Mouse (Mus musculus) 3134 (cell line): ENCODE measurements around the gene Hspb3.
A peak's percentile ranks its signal among the peaks of the same experiment; 100 is the strongest.

ENCODE experiments used
- DNase-seq: peaks from one replicate; pipeline ENCODE4 v3.0.0-alpha.2; 2011; ENCODE audit warnings: low spot score; ENCODE audit not compliant: insufficient read length; ENCODE audit errors: extremely low read depth

The Hspb3 gene

DNA sequence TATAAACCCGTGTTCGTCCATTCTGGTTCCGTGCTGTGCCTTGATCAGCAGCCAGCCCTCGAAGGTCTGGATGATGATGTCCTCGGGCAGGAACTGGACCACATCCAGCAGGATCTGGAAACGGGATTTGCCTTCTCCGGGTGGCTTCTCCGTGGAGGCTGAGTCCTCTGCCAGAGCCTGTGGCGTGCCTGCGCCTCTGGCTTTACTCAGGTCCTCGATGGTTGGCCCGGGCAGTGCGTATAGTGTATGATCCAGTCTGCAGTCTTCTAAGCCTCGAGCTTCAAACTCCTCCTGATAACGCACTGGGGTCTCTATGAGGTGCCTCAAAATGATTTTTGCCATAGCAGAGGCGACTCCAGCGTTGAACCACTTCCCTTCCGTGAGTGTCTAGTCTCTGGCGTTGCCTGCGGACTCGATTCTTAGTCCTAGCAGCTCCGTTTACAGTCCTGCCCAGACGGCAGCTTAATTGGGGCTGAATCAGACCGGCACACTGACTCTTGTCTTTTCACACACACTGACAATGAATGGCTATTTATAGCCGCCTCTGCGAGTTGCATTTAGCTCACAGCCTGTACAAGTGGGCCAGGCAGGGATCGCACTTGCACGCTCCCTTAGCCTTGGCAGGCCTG is at the start of gene Hspb3:
TSS of gene Hspb3 (minus strand) at position 526 of the 629 bp plus-strand sequence.
- DNase-seq, result no peak

DNA sequence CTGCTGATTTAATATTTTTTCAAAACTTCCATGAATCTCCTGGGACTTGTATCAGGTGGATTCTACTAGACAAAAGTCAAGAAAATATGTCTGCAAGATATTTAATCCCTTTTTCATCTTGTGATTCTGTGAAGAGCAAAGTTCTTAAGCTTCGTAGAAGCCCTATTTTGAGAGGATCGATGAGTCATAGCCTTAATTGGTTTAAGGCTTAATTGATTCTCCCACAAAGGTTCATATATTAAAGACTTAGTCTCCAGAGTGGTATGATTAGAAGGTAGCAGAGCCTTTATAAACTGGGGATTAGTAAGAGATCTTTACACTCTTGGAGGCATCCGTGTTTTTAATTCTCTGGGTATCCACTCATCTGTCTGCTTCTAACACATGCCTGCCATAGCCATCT is 49.7 kb upstream of the Hspb3 start:
- no peak for DNase-seq

DNA sequence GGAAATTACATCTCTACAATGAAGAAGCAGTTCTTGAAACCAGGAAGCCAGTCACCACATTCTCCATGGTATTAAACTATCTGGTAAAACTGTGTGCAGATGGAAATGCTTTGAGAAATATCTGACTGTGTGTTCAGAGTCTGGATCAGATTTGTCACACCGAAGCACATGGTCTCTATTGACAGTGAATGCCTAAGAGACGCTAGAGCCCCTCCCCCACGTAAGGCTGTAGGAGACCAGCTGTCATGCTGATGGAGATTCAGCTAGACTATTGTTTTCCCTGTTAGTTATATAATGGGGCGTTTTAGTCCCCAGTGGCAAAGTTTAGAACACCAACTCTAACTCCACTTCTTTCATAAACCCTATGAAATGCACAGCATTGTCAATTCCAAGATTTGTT is 42.7 kb upstream of the Hspb3 start:
- DNase-seq, result no peak

DNA sequence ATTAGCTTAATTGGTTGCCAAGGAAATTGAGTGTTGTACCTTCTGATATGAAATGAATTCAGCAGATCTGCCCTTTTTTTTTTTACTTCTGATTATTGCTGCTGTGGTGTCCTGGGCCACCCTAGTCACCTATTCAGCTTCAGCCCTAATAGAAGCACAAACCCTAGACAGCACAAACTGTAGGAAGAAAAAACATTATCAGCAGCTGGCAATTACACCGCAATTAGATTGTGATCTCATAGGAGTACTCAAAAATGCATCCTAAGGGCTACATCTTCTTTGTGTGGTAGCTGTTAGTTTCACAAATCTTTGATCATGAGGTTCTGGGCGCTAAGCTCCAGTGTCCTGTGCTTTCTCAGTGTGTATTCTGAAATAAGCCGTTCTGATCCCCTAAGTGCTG is 37.7 kb upstream of the Hspb3 start:
- DNase-seq, result no peak

DNA sequence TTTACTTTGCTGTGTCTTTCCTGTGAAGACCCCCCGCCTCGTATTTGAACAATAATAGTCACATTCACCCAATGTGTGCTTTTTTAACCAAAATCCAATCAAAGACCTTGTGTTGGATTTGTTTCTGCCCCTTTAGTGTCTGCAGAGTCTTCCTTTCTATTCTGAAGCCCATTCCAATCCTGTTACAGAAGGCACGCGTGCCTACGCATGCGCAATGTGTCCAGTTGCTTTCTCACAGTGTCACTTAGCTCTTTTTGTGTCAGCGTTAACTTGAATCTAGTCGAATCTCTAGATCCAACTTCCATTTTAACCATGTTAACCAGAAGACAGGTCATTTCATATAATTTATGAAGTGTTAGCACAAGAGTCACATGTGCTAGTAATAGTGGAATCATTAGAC is 36.5 kb upstream of the Hspb3 start:
- no peak for DNase-seq

DNA sequence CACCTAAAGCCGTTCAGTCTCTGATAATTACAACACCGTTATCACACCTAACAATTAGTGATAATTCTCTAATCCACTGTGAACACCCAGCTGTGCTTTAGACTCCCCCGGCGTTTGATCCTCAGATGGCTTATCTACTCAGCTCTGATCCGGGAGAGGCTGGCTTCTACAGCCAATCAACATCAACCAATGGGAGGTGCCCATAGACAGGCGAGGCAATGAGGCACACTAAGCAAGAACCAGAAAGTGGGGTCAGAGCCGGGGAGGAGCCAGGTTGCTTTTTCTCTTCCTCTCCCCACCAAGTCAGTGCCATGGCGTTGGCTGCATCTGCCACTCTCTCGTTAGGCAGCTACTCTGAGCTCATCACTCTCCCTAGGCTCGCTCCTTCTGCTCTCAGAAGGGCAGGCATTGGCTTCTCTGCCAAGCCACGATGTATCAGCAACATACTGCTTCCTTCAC is 36.0 kb upstream of the Hspb3 start:
- DNase-seq, result no peak

DNA sequence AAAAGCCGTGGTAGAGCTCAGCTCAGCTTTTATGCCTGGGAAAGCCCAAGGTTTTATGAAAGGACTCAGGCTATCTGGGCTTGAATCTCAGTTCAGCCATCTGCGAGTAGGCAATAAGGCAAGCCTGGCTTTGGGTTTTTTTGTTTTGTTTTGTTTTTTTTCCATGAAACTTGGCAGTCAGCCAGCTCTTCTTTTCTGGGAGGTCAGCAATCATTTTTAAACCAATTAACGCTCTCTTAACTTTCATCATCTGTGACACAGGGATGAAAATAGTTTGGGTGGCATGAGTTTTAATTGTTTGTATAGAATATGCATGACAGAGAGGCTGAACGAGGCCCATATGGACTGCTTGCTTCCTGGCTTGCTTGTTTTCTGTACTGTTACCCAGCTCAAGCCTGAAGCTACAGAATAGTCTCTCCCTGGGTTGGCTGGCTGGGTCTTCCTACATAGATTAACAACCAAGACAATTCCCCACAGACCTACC is 33.4 kb upstream of the Hspb3 start:
- no peak for DNase-seq

DNA sequence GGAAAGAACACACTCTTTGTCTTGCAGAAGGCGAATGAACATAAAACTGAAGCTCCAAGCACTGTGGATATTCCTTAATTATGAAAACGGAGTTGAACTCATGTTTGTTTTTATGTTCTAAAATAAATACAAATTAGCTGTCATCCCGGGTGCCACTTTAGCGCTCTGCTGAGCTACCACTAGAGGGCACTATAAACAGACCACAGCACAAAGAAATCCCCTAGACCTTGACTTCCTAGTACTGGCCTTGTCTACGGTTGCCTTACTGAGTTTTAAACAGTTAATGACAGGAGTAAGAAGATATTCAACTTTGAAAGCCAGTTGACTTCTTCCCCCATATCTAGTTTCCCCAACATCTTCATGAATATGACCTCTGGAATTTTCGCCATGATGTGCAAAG is 29.9 kb upstream of the Hspb3 start:
- DNase-seq, result no peak

DNA sequence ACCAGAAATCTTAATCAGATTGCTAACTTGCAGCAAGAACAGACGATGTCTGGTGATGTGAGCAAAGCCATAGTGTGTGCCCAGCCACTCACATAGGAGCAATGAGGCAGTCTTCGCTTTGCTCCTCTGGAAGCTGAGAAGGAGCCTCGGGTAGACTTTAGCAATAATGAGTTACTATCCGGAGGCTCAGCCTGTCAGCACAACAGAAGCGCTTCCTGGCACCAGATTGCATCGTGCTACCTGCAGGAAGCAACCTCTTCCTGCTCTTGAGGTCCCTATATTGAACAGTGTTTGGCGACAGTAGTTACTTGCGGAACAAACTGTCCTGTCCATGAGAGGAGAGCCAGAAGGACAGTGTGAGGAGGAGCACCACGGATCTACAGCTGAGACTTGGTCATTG is 28.2 kb upstream of the Hspb3 start:
- DNase-seq, result no peak

DNA sequence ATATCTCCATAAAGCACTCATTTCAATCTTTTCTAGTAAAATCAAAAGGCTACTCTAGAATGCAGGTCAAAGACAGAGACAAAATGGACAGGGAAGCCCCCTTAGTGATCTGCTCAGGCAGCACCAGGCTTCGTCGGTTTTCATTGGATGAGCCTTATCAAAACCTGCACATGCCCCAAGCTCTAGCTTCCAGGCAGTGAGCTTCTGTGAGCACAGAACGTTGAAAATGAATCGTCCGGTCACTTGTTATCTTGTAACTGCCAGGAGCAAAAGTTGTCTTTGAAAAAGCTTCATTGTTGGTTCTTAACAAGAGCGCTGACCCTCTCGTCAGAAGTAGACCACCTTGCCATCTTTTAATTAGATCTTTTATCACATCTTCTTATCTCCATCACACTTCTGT is 26.4 kb upstream of the Hspb3 start:
- no peak for DNase-seq

DNA sequence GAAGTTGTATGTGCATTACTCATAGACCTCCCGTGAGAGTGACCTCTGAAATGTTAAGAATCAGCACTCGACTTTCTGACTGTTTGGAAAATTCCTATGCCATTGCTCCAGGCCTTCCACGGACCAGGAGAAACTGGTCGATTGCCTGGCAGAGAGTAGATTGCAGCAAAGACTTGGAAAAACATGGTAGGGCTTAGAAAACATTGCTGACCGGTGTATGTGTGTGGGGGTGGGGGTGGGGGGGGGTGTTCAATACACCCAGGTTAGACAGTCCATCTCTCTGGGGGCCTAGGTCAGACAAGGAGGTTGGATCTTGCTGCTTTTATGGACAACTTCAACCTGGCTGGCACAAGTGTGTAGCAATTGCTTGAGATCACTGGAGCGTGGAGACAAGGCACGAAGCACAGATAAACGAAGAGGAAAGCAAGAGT is 23.2 kb upstream of the Hspb3 start:
- no peak for DNase-seq

DNA sequence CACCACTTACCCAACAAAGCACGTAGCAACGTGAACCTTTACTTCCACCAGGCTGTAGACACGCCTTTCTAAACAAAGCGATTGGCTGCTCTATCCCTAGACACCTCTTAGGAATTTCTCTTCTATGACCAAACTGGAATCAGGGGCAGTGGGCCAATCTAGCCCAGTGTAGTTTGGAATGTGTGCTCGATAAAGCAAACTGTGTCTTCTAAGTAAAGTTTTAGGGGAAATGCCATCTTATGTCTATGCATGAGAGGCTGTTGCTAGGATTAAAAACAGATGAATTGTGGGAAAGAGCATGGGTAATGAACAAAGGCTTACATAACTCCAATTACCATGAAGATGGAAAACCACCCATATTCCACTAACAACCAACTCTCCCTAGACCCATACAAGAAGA is 19.3 kb upstream of the Hspb3 start:
- DNase-seq, result no peak

DNA sequence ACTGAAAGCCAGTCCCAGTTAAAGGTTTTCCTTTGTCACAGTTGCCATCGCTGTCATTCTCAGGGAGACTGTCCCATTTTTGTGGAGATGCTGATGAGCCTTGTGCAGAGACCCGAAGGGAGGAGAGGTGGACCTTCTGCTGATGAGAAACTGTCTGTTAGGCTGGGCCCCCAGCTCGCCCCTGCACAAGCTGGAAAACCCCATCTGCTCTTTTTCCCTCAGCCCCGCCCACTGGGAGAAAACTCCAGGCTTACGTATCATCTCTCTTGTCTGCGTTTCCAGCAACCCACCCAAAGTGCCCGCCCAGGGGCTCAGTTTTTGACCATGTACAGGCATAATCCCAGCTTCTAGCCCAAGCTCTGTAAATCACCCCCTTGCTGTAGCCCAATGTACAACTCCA is 17.2 kb upstream of the Hspb3 start:
- no peak for DNase-seq

DNA sequence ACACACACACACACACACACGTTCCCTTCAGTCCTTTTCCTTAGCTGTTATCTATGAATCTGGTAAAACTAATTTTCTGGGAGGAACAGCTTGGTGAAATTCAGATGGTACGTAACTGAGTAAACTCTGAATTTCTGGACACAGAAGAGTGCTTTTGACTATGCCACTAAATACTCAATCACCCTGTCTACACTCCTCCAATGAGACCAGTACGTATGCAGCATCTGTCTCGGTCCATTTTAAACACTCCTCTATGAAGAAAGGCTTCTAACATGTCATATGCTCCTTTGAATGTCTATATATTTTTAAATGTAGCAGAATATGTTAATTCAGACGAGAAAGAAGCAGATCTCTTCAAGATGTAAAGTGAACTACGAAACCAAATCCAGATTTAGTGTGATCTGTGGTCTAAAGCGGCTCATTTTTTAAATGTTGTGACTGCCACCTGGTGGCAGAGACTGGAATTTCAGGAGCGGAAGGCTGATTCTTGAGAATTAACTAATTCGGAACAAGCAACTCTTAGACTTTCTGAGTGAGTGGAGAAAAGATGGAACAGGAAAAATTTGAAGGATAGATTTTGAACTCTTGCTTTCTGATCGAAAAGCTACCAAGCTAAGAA is 6.1 kb upstream of the Hspb3 start:
- DNase-seq, result no peak

DNA sequence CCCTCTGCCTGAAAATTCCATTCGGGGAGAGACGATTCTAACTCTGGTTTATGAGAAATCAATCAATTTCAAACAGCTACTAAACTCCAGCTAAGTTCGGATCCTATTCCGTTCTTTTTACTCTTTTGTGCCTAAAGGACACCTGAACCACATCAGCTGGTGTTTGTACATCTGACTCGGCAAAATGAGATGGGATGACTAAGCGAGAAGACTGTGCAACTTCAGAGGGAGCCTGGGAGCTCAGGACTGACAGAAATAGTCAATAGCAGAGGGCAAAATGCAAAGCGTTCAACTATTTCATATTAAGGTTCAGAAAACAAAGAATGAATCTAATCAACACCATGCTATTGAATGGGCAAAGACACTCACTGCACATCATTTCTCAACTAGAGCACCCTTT is 407 bp upstream of the Hspb3 start:
- DNase-seq, result no peak

DNA sequence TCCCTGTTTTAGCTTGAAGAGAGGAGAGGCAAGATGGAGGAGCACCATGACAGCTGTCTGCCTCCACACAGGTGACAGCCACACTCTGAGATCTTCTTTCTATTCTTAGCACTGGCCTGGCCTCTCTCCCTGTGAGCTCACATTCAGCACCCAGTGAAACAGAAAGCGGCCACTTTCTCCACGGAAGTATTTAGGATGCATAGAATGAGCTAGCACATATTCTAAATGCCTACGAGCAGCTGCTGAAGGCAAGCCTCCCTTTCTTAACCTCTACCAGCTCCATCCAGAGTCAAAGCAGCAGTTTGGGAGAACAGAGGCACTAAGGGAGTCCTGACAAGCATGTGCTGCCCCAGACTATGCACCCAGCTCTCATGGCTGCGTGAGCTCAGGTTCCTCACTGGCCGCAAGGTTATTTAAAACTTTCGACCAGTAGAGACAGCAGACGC is 1.6 kb downstream of the Hspb3 start:
- DNase-seq, result no peak

DNA sequence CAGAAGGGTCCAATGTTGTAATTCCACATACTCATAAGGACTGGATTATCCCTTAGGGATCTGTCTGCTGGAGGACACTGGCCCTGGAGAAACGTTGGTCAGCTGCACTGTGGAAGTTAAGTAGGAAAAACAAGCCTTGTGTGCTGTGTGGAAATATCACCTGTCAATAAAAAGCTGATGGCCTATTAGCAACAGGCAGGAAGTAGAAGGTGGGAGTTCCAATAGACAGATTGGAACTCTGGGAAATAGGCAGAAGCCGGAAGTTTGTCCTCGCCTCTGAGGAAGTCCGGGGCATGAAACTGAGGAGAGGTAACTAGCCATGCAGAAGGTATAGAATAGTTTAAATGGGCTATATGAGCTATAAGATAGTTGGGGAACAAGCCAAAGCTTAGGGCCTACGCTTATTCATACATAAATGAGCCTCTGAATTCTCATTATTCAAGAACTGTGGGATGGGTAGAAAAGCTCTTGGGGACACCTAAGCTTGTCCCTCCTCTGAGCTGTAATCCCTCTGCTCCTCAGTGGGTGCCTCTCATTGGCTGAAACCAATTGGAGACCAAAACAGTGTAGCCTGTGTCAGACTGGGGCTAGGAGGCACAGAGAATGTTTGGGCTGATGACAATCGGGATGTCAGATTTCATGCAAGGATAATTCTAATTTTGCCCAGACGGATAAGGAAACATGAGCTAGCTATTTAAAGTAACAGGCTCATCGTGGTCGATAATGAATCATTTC is 2.7 kb downstream of the Hspb3 start:
- DNase-seq, result peak; percentile 68

DNA sequence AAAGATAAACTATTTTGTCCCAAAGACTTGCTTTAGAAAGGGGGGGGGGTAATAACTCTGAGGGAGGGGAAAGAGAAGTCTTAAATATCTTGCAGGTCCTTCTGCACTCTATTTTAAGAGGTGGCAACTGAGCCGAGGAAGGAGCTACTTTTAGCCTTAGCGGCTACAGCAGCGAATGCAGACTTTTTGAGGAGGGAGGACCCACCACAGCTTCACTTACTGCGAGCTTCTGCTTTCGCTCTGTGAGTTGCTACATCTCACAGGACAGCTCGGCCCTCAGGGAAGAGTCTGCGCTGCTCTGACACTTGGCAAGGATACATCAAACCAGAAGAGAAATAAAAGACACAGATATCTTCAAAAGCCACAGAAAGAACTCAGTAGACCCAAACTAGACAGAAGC is 6.3 kb downstream of the Hspb3 start:
- no peak for DNase-seq

DNA sequence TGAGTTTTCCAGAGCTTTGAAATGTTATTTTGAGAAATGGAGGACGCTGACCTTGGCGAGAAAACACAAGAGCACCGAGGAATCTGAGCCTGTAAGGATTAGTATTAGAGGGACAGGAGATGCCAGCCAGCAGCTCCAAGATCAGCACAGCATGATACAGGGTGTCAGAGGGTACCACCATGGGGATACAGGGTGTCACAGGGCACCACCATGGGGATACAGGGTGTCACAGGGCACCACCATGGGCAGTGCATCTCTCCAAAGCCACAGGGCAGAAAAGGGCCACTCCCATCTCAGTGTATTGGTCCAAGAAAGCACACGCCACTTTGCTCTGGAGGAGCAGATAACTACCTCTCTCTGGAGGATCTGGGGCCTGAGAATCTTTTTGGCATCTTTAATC is 6.8 kb downstream of the Hspb3 start:
- DNase-seq, result no peak

DNA sequence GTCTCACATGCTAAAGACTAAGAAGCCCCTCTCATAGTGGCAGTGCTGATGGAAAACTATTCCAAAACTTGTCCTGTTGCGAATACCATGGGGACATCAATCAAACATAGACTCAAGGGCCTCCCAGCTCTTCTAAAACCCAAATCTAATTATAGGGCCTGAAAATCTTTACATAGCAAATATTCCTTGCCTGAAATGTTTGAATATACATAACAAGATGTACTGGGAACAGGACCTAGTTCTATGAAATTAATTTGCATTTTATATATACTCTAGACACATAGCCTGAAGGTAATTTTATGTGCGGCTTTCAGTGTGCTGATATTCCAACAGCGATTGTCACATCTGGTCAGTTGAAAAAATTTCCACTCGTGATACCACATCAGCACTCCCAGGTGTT is 8.0 kb downstream of the Hspb3 start:
- DNase-seq, result no peak

DNA sequence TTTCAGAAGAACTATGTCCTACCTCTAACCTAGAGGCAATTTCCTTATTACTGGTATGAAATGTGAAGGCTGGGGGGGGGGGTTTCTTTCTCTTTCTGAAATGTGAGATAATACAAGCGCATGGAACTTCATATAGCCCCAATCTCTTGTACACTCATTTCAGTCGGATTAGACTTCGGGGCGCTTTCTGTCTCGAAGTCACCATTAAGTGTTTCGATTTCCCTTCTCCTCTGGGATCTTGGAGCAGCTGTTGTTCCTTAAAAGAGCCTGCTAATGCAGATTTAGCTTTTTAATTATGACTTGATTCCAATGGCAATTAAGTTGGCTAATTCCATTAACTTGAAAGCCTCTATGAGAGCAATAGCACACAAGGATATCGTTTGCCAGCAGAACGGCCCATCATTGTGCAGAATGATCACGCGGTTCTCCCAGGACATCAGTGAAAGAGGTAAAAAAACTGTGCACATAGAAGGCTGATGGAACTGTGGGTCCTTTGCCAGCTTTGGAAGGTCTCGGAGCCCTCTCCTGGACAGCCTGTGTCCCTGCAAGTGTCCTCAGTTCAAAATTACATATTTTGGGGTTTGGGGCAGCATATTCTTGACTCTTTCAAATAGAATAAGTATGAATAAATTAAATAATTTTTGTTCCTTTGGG is 22.4 kb downstream of the Hspb3 start:
- DNase-seq, result no peak
